Mouse (Mus musculus) heart, embryonic 11.5 days (tissue): ENCODE data around the gene Son. TPM values are rescaled to one million over a fixed set of nuclear protein-coding genes. Genes with fewer than 3 reads are reported as not detected.

Source experiments
- ATAC-seq: fragments of 200-750 bp; cut with Nextera tagmentation; replicated peaks from 2 replicates; pipeline ENCODE4 v1.8.0; 2017; ENCODE audit warnings: moderate library complexity; ENCODE audit not compliant: insufficient number of reproducible peaks, low FRiP score, low TSS enrichment
- H3K27ac ChIP-seq: fragments of 300-500 bp; sonication (generic); 2 replicates; pipeline ENCODE4 v1.5.1; 2014; ENCODE audit warnings: mild to moderate bottlenecking, low read depth, low read length
- H3K27me3 ChIP-seq: fragments of 300-500 bp; sonication (generic); 2 replicates; pipeline ENCODE4 v1.6.1; 2014; ENCODE audit warnings: mild to moderate bottlenecking, low read length, mixed read lengths; ENCODE audit not compliant: control insufficient read depth, insufficient read depth
- H3K36me3 ChIP-seq: fragments of 300-500 bp; sonication (generic); 2 replicates; pipeline ENCODE4 v1.6.1; 2014; ENCODE audit warnings: mild to moderate bottlenecking, low read length, moderate library complexity, mixed read lengths; ENCODE audit not compliant: control insufficient read depth, insufficient read depth
- H3K4me1 ChIP-seq: fragments of 300-500 bp; sonication (generic); 2 replicates; pipeline ENCODE4 v1.6.1; 2014; ENCODE audit warnings: low read length; ENCODE audit not compliant: control insufficient read depth, insufficient read depth
- H3K4me2 ChIP-seq: fragments of 300-500 bp; sonication (generic); 2 replicates; pipeline ENCODE4 v1.6.1; 2014; ENCODE audit warnings: mild to moderate bottlenecking, moderate library complexity
- H3K4me3 ChIP-seq: fragments of 300-500 bp; sonication (generic); 2 replicates; pipeline ENCODE4 v1.5.1; 2014; ENCODE audit warnings: low read depth, low read length
- H3K9ac ChIP-seq: fragments of 300-500 bp; sonication (generic); 2 replicates; pipeline ENCODE4 v1.6.1; 2014; ENCODE audit warnings: mild to moderate bottlenecking, low read depth, low read length, moderate library complexity
- H3K9me3 ChIP-seq: fragments of 300-500 bp; sonication (generic); replicated peaks from 2 replicates; pipeline ENCODE4 v1.6.1; 2016; ENCODE audit warnings: low read length; ENCODE audit not compliant: control insufficient read depth
- WGBS: fragments of 180-500 bp; shearing (Covaris S2); extraction: QIAGEN DNeasy Blood & Tissue Kit; methylation state at CpG from one replicate; pipeline ENCODE4 v1.1.7; 2014; ENCODE audit not compliant: insufficient replicate concordance; 5-methylcytosine and 5-hydroxymethylcytosine counted together
- polyA plus RNA-seq: library from polyadenylated mRNA; unstranded; fragments of >200 nt; fragmentation: Nextera tagmentation; extraction: Ambion mirVana; gene quantifications from 2 replicates; pipeline ENCODE4 v1.2.1, GENCODE M21; 2014

Son gene
- polyA plus RNA-seq, 1 experiment from 2014 or later = 116 TPM

GRCm38 (mm10) chr16:91698995-91699394, 51.7 kb downstream of the Son start:
- Histone ChIP-seq H3K27ac (no peak overlapping the region), H3K9me3 (no peaks in the 10 kb centered on the region), H3K27me3 (no peaks in the 10 kb centered on the region), H3K4me1 (peaks cover 5% of the 10 kb centered on the region; the same call in 1 of the 2 replicates), H3K36me3 (peaks cover 9% of the 10 kb centered on the region), H3K9ac (no peak overlapping the region), H3K4me3 (no peak overlapping the region), H3K4me2 (no peak overlapping the region)
- WGBS = 90% methylated on average over 1 of the region's 1 CpGs
- no peak for ATAC-seq

GRCm38 (mm10) chr16:91701908-91702307, 54.6 kb downstream of the Son start:
- Histone ChIP-seq H3K4me3 (no peak overlapping the region), H3K4me1 (no peaks in the 10 kb centered on the region), H3K9ac (no peak overlapping the region), H3K36me3 (peaks cover 9% of the 10 kb centered on the region), H3K4me2 (no peak overlapping the region), H3K27ac (no peak overlapping the region), H3K27me3 (no peaks in the 10 kb centered on the region), H3K9me3 (no peaks in the 10 kb centered on the region)
- 80% methylated on average over 13 of the region's 13 CpGs for WGBS
- ATAC-seq = no peak

GRCm38 (mm10) chr16:91702771-91703188, 55.5 kb downstream of the Son start:
- Histone ChIP-seq H3K36me3 (peaks cover 11% of the 10 kb centered on the region), H3K9ac (no peak overlapping the region), H3K27me3 (no peaks in the 10 kb centered on the region), H3K9me3 (no peaks in the 10 kb centered on the region), H3K27ac (no peak overlapping the region), H3K4me3 (no peak overlapping the region), H3K4me1 (no peaks in the 10 kb centered on the region), H3K4me2 (no peak overlapping the region)
- WGBS = 74% methylated on average over 3 of the region's 3 CpGs
- no peak for ATAC-seq

GRCm38 (mm10) chr16:91704603-91705340, 57.5 kb downstream of the Son start:
- H3K9me3 ChIP-seq = no peaks in the 10 kb centered on the region
- no peak overlapping the region for H3K4me2 ChIP-seq
- H3K27me3 ChIP-seq = no peaks in the 10 kb centered on the region
- no peak overlapping the region for H3K9ac ChIP-seq
- no peak overlapping the region for H3K4me3 ChIP-seq
- 79% methylated on average over 14 of the region's 14 CpGs for WGBS
- peaks cover 10% of the 10 kb centered on the region for H3K36me3 ChIP-seq
- no peaks in the 10 kb centered on the region for H3K4me1 ChIP-seq
- H3K27ac ChIP-seq = no peak overlapping the region
- ATAC-seq = no peak

- WGBS = 70% methylated on average over 7 of the region's 7 CpGs
- H3K36me3 ChIP-seq = peaks cover 13% of the 10 kb centered on the region
- no peaks in the 10 kb centered on the region for H3K9me3 ChIP-seq
- no peak overlapping the region for H3K4me2 ChIP-seq
- no peak overlapping the region for H3K9ac ChIP-seq
- no peaks in the 10 kb centered on the region for H3K27me3 ChIP-seq
- no peak for ATAC-seq
- no peaks in the 10 kb centered on the region for H3K4me1 ChIP-seq
- H3K27ac ChIP-seq = no peak overlapping the region
- H3K4me3 ChIP-seq = no peak overlapping the region
Observed at GRCm38 (mm10) chr16:91710241-91710640, 62.9 kb downstream of the Son start.

- Histone ChIP-seq H3K9me3 (no peaks in the 10 kb centered on the region), H3K4me2 (no peak overlapping the region), H3K9ac (no peak overlapping the region), H3K4me1 (no peaks in the 10 kb centered on the region), H3K36me3 (peaks cover 4% of the 10 kb centered on the region; the same call in 1 of the 2 replicates), H3K27ac (peak overlapping the region; percentile 84; the same call in 1 of the 2 replicates), H3K4me3 (no peak overlapping the region), H3K27me3 (no peaks in the 10 kb centered on the region)
- ATAC-seq = peak; percentile 95
- 44% methylated on average over 11 of the region's 11 CpGs for WGBS
Observed at GRCm38 (mm10) chr16:91716927-91717349, 69.6 kb downstream of the Son start.

GRCm38 (mm10) chr16:91717399-91717798, 70.1 kb downstream of the Son start:
- Histone ChIP-seq H3K9ac (no peak overlapping the region), H3K4me1 (no peaks in the 10 kb centered on the region), H3K9me3 (no peaks in the 10 kb centered on the region), H3K4me3 (no peak overlapping the region), H3K27ac (peak overlapping the region; percentile 84), H3K27me3 (no peaks in the 10 kb centered on the region), H3K4me2 (peak overlapping the region; percentile 15; the same call in 1 of the 2 replicates), H3K36me3 (peaks cover 4% of the 10 kb centered on the region; the same call in 1 of the 2 replicates)
- ATAC-seq = no peak
- WGBS = 61% methylated on average over 4 of the region's 4 CpGs

- WGBS = 39% methylated on average over 3 of the region's 3 CpGs
- ATAC-seq = no peak
- H3K4me1 ChIP-seq = peaks cover 7% of the 10 kb centered on the region; the same call in 1 of the 2 replicates
Observed at GRCm38 (mm10) chr16:91724247-91724646, 76.9 kb downstream of the Son start.

GRCm38 (mm10) chr16:91727433-91727832, 80.1 kb downstream of the Son start:
- peak overlapping the region; percentile 82 for H3K4me3 ChIP-seq
- no peaks in the 10 kb centered on the region for H3K27me3 ChIP-seq
- peaks cover 2% of the 10 kb centered on the region; the same call in 1 of the 2 replicates for H3K36me3 ChIP-seq
- H3K9me3 ChIP-seq = no peaks in the 10 kb centered on the region
- H3K4me2 ChIP-seq = peak overlapping the region; percentile 75
- peaks cover 19% of the 10 kb centered on the region for H3K4me1 ChIP-seq
- H3K27ac ChIP-seq = 0 out of 2 replicates have a peak overlapping the region, but pooled peaks have one; percentile 64
- 90% methylated on average over 15 of the region's 15 CpGs for WGBS
- no peak overlapping the region for H3K9ac ChIP-seq
- ATAC-seq = no peak

More at GRCm38 (mm10) chr16:91724247-91724646, 76.9 kb downstream of the Son start:
- no peak overlapping the region for H3K4me2 ChIP-seq
- H3K27me3 ChIP-seq = no peaks in the 10 kb centered on the region
- no peak overlapping the region for H3K9ac ChIP-seq
- H3K36me3 ChIP-seq = peaks cover 2% of the 10 kb centered on the region; the same call in 1 of the 2 replicates
- H3K27ac ChIP-seq = no peak overlapping the region
- H3K4me3 ChIP-seq = no peak overlapping the region
- no peaks in the 10 kb centered on the region for H3K9me3 ChIP-seq
